Mouse (Mus musculus) midbrain, embryonic 14.5 days (tissue): ENCODE measurements at regions not wholly inside any gene's neighbourhood (a gene's known extent, or its start where the extent isn't known, plus 50 kb on each side); places are given as distances from the start of the nearest gene placed in this dataset.

Source experiments
- ATAC-seq: fragments of 200-750 bp; cut with Nextera tagmentation; 2 replicates; pipeline ENCODE4 v1.8.0; 2017; ENCODE audit warnings: moderate number of reproducible peaks, moderate library complexity; ENCODE audit not compliant: low FRiP score, low TSS enrichment
- DNase-seq: peaks from one replicate; pipeline ENCODE4 v3.0.0-alpha.2; 2015
- H3K27ac ChIP-seq: fragments of 300-500 bp; sonication (generic); replicated peaks from 2 replicates; pipeline ENCODE4 v1.5.1; 2014; ENCODE audit warnings: mild to moderate bottlenecking, low read depth, low read length, moderate library complexity
- H3K27me3 ChIP-seq: fragments of 300-500 bp; sonication (generic); 2 replicates; pipeline ENCODE4 v1.6.1; 2014; ENCODE audit warnings: low read length, control low read depth, mixed read lengths; ENCODE audit not compliant: control insufficient read depth, insufficient read depth
- H3K36me3 ChIP-seq: fragments of 300-500 bp; sonication (generic); 2 replicates; pipeline ENCODE4 v1.6.1; 2014; ENCODE audit warnings: low read length, control low read depth; ENCODE audit not compliant: control insufficient read depth, insufficient read depth
- H3K4me1 ChIP-seq: fragments of 300-500 bp; sonication (generic); 2 replicates; pipeline ENCODE4 v1.6.1; 2014; ENCODE audit warnings: mild to moderate bottlenecking, antibody characterized with exemption, low read length, control low read depth; ENCODE audit not compliant: control insufficient read depth, insufficient read depth
- H3K4me2 ChIP-seq: fragments of 300-500 bp; sonication (generic); 2 replicates; pipeline ENCODE4 v1.6.1; 2014; ENCODE audit warnings: mild to moderate bottlenecking, low read length, moderate library complexity
- H3K4me3 ChIP-seq: fragments of 300-500 bp; sonication (generic); replicated peaks from 2 replicates; pipeline ENCODE4 v1.5.1; 2014; ENCODE audit warnings: low read depth, low read length
- H3K9ac ChIP-seq: fragments of 300-500 bp; sonication (generic); replicated peaks from 2 replicates; pipeline ENCODE4 v1.6.1; 2014; ENCODE audit warnings: mild to moderate bottlenecking, low read length, moderate library complexity
- H3K9me3 ChIP-seq: fragments of 300-500 bp; sonication (generic); 2 replicates; pipeline ENCODE4 v1.6.1; 2016; ENCODE audit warnings: low read length, control low read depth, mixed read lengths; ENCODE audit not compliant: control insufficient read depth
- WGBS: fragments of 180-500 bp; shearing (Covaris S2); extraction: QIAGEN DNeasy Blood & Tissue Kit; methylation state at CpG from one replicate; pipeline ENCODE4 v1.1.7; 2014; 5-methylcytosine and 5-hydroxymethylcytosine counted together

- Histone ChIP-seq H3K36me3 (no peaks in the 10 kb centered on the region), H3K4me1 (no peaks in the 10 kb centered on the region), H3K4me3 (no peak overlapping the region), H3K9me3 (no peaks in the 10 kb centered on the region), H3K27me3 (no peaks in the 10 kb centered on the region), H3K27ac (no peak overlapping the region), H3K4me2 (no peak overlapping the region), H3K9ac (no peak overlapping the region)
- DNase-seq (no peak), ATAC-seq (no peak)
- 93% methylated on average over 1 of the region's 1 CpGs for WGBS
Observed at GRCm38 (mm10) chr1:138011581-138011980, 163.9 kb downstream of the Ptprc start.

- ATAC-seq (no peak), DNase-seq (no peak)
- Histone ChIP-seq H3K27me3 (no peaks in the 10 kb centered on the region), H3K27ac (no peak overlapping the region), H3K36me3 (no peaks in the 10 kb centered on the region), H3K9me3 (no peaks in the 10 kb centered on the region), H3K9ac (no peak overlapping the region), H3K4me1 (no peaks in the 10 kb centered on the region), H3K4me2 (no peak overlapping the region), H3K4me3 (no peak overlapping the region)
- 55% methylated on average over 7 of the region's 7 CpGs for WGBS
Observed at GRCm38 (mm10) chr1:138010910-138011477, 164.5 kb downstream of the Ptprc start.

GRCm38 (mm10) chr1:138006811-138007210, 168.7 kb downstream of the Ptprc start:
- Histone ChIP-seq H3K36me3 (no peaks in the 10 kb centered on the region), H3K27me3 (no peaks in the 10 kb centered on the region), H3K4me3 (no peak overlapping the region), H3K27ac (no peak overlapping the region), H3K4me2 (no peak overlapping the region), H3K9ac (no peak overlapping the region), H3K4me1 (no peaks in the 10 kb centered on the region), H3K9me3 (no peaks in the 10 kb centered on the region)
- WGBS: 72% methylated on average over 1 of the region's 1 CpGs
- ATAC-seq: no peak
- no peak for DNase-seq

- Histone ChIP-seq H3K36me3 (no peaks in the 10 kb centered on the region), H3K4me3 (no peak overlapping the region), H3K9me3 (no peaks in the 10 kb centered on the region), H3K4me2 (no peak overlapping the region), H3K27ac (no peak overlapping the region), H3K4me1 (no peaks in the 10 kb centered on the region), H3K9ac (no peak overlapping the region), H3K27me3 (no peaks in the 10 kb centered on the region)
- ATAC-seq (no peak), DNase-seq (no peak)
- 26% methylated on average over 2 of the region's 2 CpGs for WGBS
Observed at GRCm38 (mm10) chr1:138004319-138004718, 171.2 kb downstream of the Ptprc start.

GRCm38 (mm10) chr1:137999268-137999900, 176.1 kb downstream of the Ptprc start:
- Histone ChIP-seq H3K4me2 (no peak overlapping the region), H3K9ac (no peak overlapping the region), H3K27me3 (no peaks in the 10 kb centered on the region), H3K36me3 (no peaks in the 10 kb centered on the region), H3K27ac (no peak overlapping the region), H3K4me3 (no peak overlapping the region), H3K9me3 (no peaks in the 10 kb centered on the region), H3K4me1 (no peaks in the 10 kb centered on the region)
- DNase-seq: no peak
- ATAC-seq: no peak
- WGBS: 30% methylated on average over 3 of the region's 3 CpGs

GRCm38 (mm10) chr1:137996041-137996440, 179.5 kb downstream of the Ptprc start:
- H3K36me3 ChIP-seq: no peaks in the 10 kb centered on the region
- DNase-seq: no peak
- no peak for ATAC-seq
- H3K9ac ChIP-seq: no peak overlapping the region
- H3K4me1 ChIP-seq: no peaks in the 10 kb centered on the region
- H3K27ac ChIP-seq: no peak overlapping the region
- H3K4me2 ChIP-seq: no peak overlapping the region
- 87% methylated on average over 2 of the region's 2 CpGs for WGBS
- no peaks in the 10 kb centered on the region for H3K27me3 ChIP-seq
- H3K9me3 ChIP-seq: no peaks in the 10 kb centered on the region
- H3K4me3 ChIP-seq: no peak overlapping the region

GRCm38 (mm10) chr1:137991936-137992335, 183.6 kb downstream of the Ptprc start:
- no peaks in the 10 kb centered on the region for H3K36me3 ChIP-seq
- H3K4me3 ChIP-seq: no peak overlapping the region
- no peak for ATAC-seq
- H3K27ac ChIP-seq: no peak overlapping the region
- no peaks in the 10 kb centered on the region for H3K27me3 ChIP-seq
- H3K4me1 ChIP-seq: no peaks in the 10 kb centered on the region
- no peak for DNase-seq
- no peaks in the 10 kb centered on the region for H3K9me3 ChIP-seq
- WGBS: 88% methylated on average over 1 of the region's 1 CpGs
- no peak overlapping the region for H3K4me2 ChIP-seq
- no peak overlapping the region for H3K9ac ChIP-seq

GRCm38 (mm10) chr1:137991412-137991811, 184.1 kb downstream of the Ptprc start:
- no peaks in the 10 kb centered on the region for H3K36me3 ChIP-seq
- no peak overlapping the region for H3K27ac ChIP-seq
- H3K9ac ChIP-seq: no peak overlapping the region
- H3K4me1 ChIP-seq: no peaks in the 10 kb centered on the region
- no peaks in the 10 kb centered on the region for H3K27me3 ChIP-seq
- no peak overlapping the region for H3K4me2 ChIP-seq
- no peak overlapping the region for H3K4me3 ChIP-seq
- no peaks in the 10 kb centered on the region for H3K9me3 ChIP-seq
- no peak for ATAC-seq
- DNase-seq: no peak
- 93% methylated on average over 5 of the region's 5 CpGs for WGBS

GRCm38 (mm10) chr1:137973406-137973805, 202.1 kb downstream of the Ptprc start:
- Histone ChIP-seq H3K27me3 (no peaks in the 10 kb centered on the region), H3K4me2 (no peak overlapping the region), H3K27ac (no peak overlapping the region), H3K9me3 (no peaks in the 10 kb centered on the region), H3K9ac (no peak overlapping the region), H3K4me3 (no peak overlapping the region), H3K4me1 (no peaks in the 10 kb centered on the region), H3K36me3 (no peaks in the 10 kb centered on the region)
- no peak for DNase-seq
- no peak for ATAC-seq
- WGBS: 68% methylated on average over 3 of the region's 3 CpGs
